Mouse (Mus musculus) C2C12 (cell line): ENCODE measurements around the gene Rhobtb3.

Source experiments
- CEBPB ChIP-seq: IDR thresholded peaks from one replicate; pipeline ENCODE4 v1.6.1; 2011; ENCODE audit warnings: low read depth, mild to moderate bottlenecking, control low read depth, moderate library complexity
- CTCF ChIP-seq: IDR thresholded peaks from one replicate; pipeline ENCODE4 v1.5.1; 2011; ENCODE audit not compliant: control insufficient read depth, insufficient read depth, insufficient read length
- FOSL1 ChIP-seq: IDR thresholded peaks from one replicate; pipeline ENCODE4 v1.8.0; 2011; ENCODE audit warnings: mild to moderate bottlenecking, low read length; ENCODE audit not compliant: poor library complexity, insufficient read depth, severe bottlenecking
- MAX ChIP-seq: IDR thresholded peaks from one replicate; pipeline ENCODE4 v1.6.1; 2011; ENCODE audit warnings: mild to moderate bottlenecking, control low read depth
- MYOD1 ChIP-seq: IDR thresholded peaks from one replicate; pipeline ENCODE4 v1.6.1; 2011; ENCODE audit warnings: low read depth; ENCODE audit not compliant: control insufficient read depth, insufficient read length
- USF1 ChIP-seq: IDR thresholded peaks from one replicate; pipeline ENCODE4 v1.6.1; 2011; ENCODE audit warnings: low read depth, mild to moderate bottlenecking, control low read depth, moderate library complexity

GRCm38 (mm10) chr13:75931073-75931472, 12.7 kb downstream of the Rhobtb3 start:
- no peak for TF ChIP-seq CTCF
- TF ChIP-seq MAX = no peak
- no peak for TF ChIP-seq MYOD1
- no peak for TF ChIP-seq CEBPB
- TF ChIP-seq USF1 = no peak
- TF ChIP-seq FOSL1 = no peak
